Mouse (Mus musculus) cerebellum, adult 2 months (tissue): ENCODE measurements around the gene Thsd7b.

Experiments
- CTCF ChIP-seq: fragments of 200-500 bp; IDR thresholded peaks from 2 replicates; pipeline ENCODE4 v1.5.1; 2011; ENCODE audit warnings: low read depth, mild to moderate bottlenecking, control low read depth, low read length, moderate library complexity, borderline replicate concordance; ENCODE audit not compliant: insufficient read depth
- POLR2A ChIP-seq: fragments of 200-500 bp; IDR thresholded peaks from 2 replicates; pipeline ENCODE4 v1.6.1; 2011; ENCODE audit warnings: low read length, control low read depth, borderline replicate concordance; ENCODE audit not compliant: insufficient read depth

DNA sequence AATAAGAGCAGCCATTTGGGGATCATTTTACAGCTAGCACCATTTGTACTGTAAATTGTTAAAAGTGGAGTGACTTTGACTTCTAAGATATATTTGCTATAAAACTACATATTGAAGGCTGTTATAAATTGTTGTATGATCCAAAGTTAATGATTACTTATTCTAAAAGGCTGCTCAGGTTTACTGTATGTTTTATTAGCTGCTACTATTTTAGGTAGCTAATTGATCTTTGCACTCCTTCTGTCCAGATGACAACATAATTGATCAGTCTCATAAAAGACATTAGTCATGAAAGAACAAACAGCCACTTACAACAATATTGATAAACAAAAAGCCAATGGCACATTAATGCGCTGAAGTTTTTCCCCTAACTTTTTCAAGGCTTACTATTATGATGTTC lies 644.5 kb downstream of the Thsd7b start:
- TF ChIP-seq POLR2A: no peak
- TF ChIP-seq CTCF: no peak
